Mouse (Mus musculus) left cerebral cortex, adult 9 months (tissue): ENCODE results near the gene Fam117a.
A peak's percentile ranks its signal among the peaks of the same experiment; 100 is the strongest.

Source experiments
- DNase-seq, 2 experiments: peaks; one replicate each; pipeline ENCODE4 v3.0.0; 2022; ENCODE audit warnings: low spot score in 2 of 2

Fam117a gene

GRCm38 (mm10) chr11:95330662-95331061, 6.2 kb upstream of the Fam117a start:
- DNase-seq: no peak

GRCm38 (mm10) chr11:95333209-95333608, 3.6 kb upstream of the Fam117a start:
- DNase-seq: no peak

GRCm38 (mm10) chr11:95333805-95334204, 3.0 kb upstream of the Fam117a start:
- no peak for DNase-seq

GRCm38 (mm10) chr11:95334448-95335060, 2.3 kb upstream of the Fam117a start:
- no peak for DNase-seq

- peak in 1 of 2 experiments; percentile 30 for DNase-seq
These were observed 453 bp downstream of the Fam117a start for GRCm38 (mm10) chr11:95337129-95337813.

GRCm38 (mm10) chr11:95337846-95338342, 1.1 kb downstream of the Fam117a start:
- DNase-seq: no peak

- no peak for DNase-seq
These were observed 2.7 kb downstream of the Fam117a start for GRCm38 (mm10) chr11:95339471-95340021.

GRCm38 (mm10) chr11:95340259-95340658, 3.4 kb downstream of the Fam117a start:
- no peak for DNase-seq

- DNase-seq: no peak
These were observed 3.8 kb downstream of the Fam117a start for GRCm38 (mm10) chr11:95340664-95341063.

GRCm38 (mm10) chr11:95343180-95343579, 6.4 kb downstream of the Fam117a start:
- peak in 1 of 2 experiments; percentile 70 for DNase-seq

GRCm38 (mm10) chr11:95344181-95344580, 7.4 kb downstream of the Fam117a start:
- no peak for DNase-seq

- DNase-seq: no peak
These were observed 13.5 kb downstream of the Fam117a start for GRCm38 (mm10) chr11:95350289-95350688.

GRCm38 (mm10) chr11:95350960-95351359, 14.1 kb downstream of the Fam117a start:
- DNase-seq: no peak

GRCm38 (mm10) chr11:95352686-95353085, 15.9 kb downstream of the Fam117a start:
- DNase-seq: no peak

- DNase-seq: no peak
These were observed 16.4 kb downstream of the Fam117a start for GRCm38 (mm10) chr11:95353226-95353625.

GRCm38 (mm10) chr11:95354228-95354944, 17.6 kb downstream of the Fam117a start:
- no peak for DNase-seq

- DNase-seq: no peak
These were observed 18.3 kb downstream of the Fam117a start for GRCm38 (mm10) chr11:95354945-95355660.

GRCm38 (mm10) chr11:95355661-95356011, 18.8 kb downstream of the Fam117a start:
- no peak for DNase-seq

- DNase-seq: no peak
These were observed 19.2 kb downstream of the Fam117a start for GRCm38 (mm10) chr11:95356039-95356438.

- peak in 1 of 2 experiments; percentile 39 for DNase-seq
These were observed 19.9 kb downstream of the Fam117a start for GRCm38 (mm10) chr11:95356469-95357273.

GRCm38 (mm10) chr11:95358263-95358662, 21.4 kb downstream of the Fam117a start:
- DNase-seq: no peak
